Mouse (Mus musculus): ENCODE measurements around the gene Gng4.
A peak's percentile ranks its signal among the peaks of the same experiment; 100 is the strongest.

The Gng4 gene

GRCm38 (mm10) chr13:13820234-13821123 is 36.6 kb downstream of the Gng4 start:
- DNase-seq: no peak

GRCm38 (mm10) chr13:13824946-13825345 is 41.1 kb downstream of the Gng4 start:
- no peak for DNase-seq

GRCm38 (mm10) chr13:13826533-13826932 is 42.7 kb downstream of the Gng4 start:
- no peak for DNase-seq

GRCm38 (mm10) chr13:13828125-13828524 is 44.3 kb downstream of the Gng4 start:
- DNase-seq: no peak

GRCm38 (mm10) chr13:13830469-13831074 is 46.7 kb downstream of the Gng4 start:
- DNase-seq: no peak

- peak; percentile 40 for DNase-seq
Measured at GRCm38 (mm10) chr13:13835180-13835579, 51.3 kb downstream of the Gng4 start.

- DNase-seq: no peak
Measured at GRCm38 (mm10) chr13:13845021-13845420, 61.2 kb downstream of the Gng4 start.

GRCm38 (mm10) chr13:13847075-13847599 is 63.3 kb downstream of the Gng4 start:
- DNase-seq: no peak

- no peak for DNase-seq
Measured at GRCm38 (mm10) chr13:13857190-13857589, 73.3 kb downstream of the Gng4 start.

- peak; percentile 8 for DNase-seq
Measured at GRCm38 (mm10) chr13:13862346-13862745, 78.5 kb downstream of the Gng4 start.

GRCm38 (mm10) chr13:13862941-13863340 is 79.1 kb downstream of the Gng4 start:
- DNase-seq: peak; percentile 14

GRCm38 (mm10) chr13:13866339-13866738 is 82.5 kb downstream of the Gng4 start:
- DNase-seq: no peak

- no peak for DNase-seq
Measured at GRCm38 (mm10) chr13:13867078-13867759, 83.4 kb downstream of the Gng4 start.

GRCm38 (mm10) chr13:13867922-13868321 is 84.1 kb downstream of the Gng4 start:
- no peak for DNase-seq

Measured in liver (tissue).